Mouse (Mus musculus) forebrain, embryonic 11.5 days (tissue): ENCODE results near the gene Klk14. TPM values are rescaled to one million over a fixed set of nuclear protein-coding genes. Genes with fewer than 3 reads are reported as not detected.
"Not testable (repeated sequence)": the region's sequence is repeated elsewhere in the genome, so short reads cannot be mapped to it uniquely, and the experiment has no call there.

Source experiments
- ATAC-seq: fragments of 200-750 bp; cut with Nextera tagmentation; replicated peaks from 2 replicates; pipeline ENCODE4 v1.8.0; 2017; ENCODE audit warnings: moderate TSS enrichment; ENCODE audit not compliant: low FRiP score
- DNase-seq: peaks from one replicate; pipeline ENCODE4 v3.0.0-alpha.2; 2017; ENCODE audit warnings: low spot score
- H3K27ac ChIP-seq: fragments of 300-500 bp; sonication (generic); 2 replicates; pipeline ENCODE4 v1.5.1; 2014; ENCODE audit warnings: low read depth, low read length
- H3K27me3 ChIP-seq: fragments of 300-500 bp; sonication (generic); 2 replicates; pipeline ENCODE4 v1.6.1; 2014; ENCODE audit warnings: mild to moderate bottlenecking, low read length, mixed read lengths; ENCODE audit not compliant: control insufficient read depth, insufficient read depth
- H3K36me3 ChIP-seq: fragments of 300-500 bp; sonication (generic); 2 replicates; pipeline ENCODE4 v1.6.1; 2014; ENCODE audit warnings: mild to moderate bottlenecking, low read length, moderate library complexity, mixed read lengths; ENCODE audit not compliant: control insufficient read depth, insufficient read depth
- H3K4me1 ChIP-seq: fragments of 300-500 bp; sonication (generic); replicated peaks from 2 replicates; pipeline ENCODE4 v1.6.1; 2014; ENCODE audit warnings: low read length, mixed read lengths; ENCODE audit not compliant: control insufficient read depth, insufficient read depth
- H3K4me2 ChIP-seq: fragments of 300-500 bp; sonication (generic); 2 replicates; pipeline ENCODE4 v1.6.1; 2014; ENCODE audit warnings: low read depth, mild to moderate bottlenecking, low read length, moderate library complexity, mixed read lengths; ENCODE audit not compliant: severe bottlenecking
- H3K4me3 ChIP-seq: fragments of 300-500 bp; sonication (generic); 2 replicates; pipeline ENCODE4 v1.5.1; 2014; ENCODE audit warnings: low read depth, low read length
- H3K9ac ChIP-seq: fragments of 300-500 bp; sonication (generic); 2 replicates; pipeline ENCODE4 v1.6.1; 2014; ENCODE audit warnings: low read length
- H3K9me3 ChIP-seq: fragments of 300-500 bp; sonication (generic); 2 replicates; pipeline ENCODE4 v1.6.1; 2016; ENCODE audit warnings: low read length, mixed read lengths; ENCODE audit not compliant: control insufficient read depth
- WGBS: fragments of 180-500 bp; shearing (Covaris S2); extraction: QIAGEN DNeasy Blood & Tissue Kit; methylation state at CpG from one replicate; pipeline ENCODE4 v1.1.7; 2014; 5-methylcytosine and 5-hydroxymethylcytosine counted together
- polyA plus RNA-seq: library from polyadenylated mRNA; unstranded; fragments of >200 nt; fragmentation: Nextera tagmentation; extraction: Ambion mirVana; gene quantifications from 2 replicates; pipeline ENCODE4 v1.2.1, GENCODE M21; 2014

Klk14 gene
- not detected in 2 replicates for polyA plus RNA-seq

- no peaks in the 10 kb centered on the region for H3K36me3 ChIP-seq
- H3K9ac ChIP-seq, result no peak within 1 kb of the TSS
- no peak within 1 kb of the TSS for H3K4me3 ChIP-seq
- H3K27me3 ChIP-seq, result no peaks in the 10 kb centered on the region
- DNase-seq (no peak), ATAC-seq (no peak)
- H3K9me3 ChIP-seq, result no peaks in the 10 kb centered on the region
- H3K27ac ChIP-seq, result no peak within 1 kb of the TSS
- no peak within 1 kb of the TSS for H3K4me2 ChIP-seq
- no peaks in the 10 kb centered on the region for H3K4me1 ChIP-seq
Measured at GRCm38 (mm10) chr7:43690118-43690517, at the start of gene Klk14. Gene Klk14, plus strand, starts transcription at chr7:43690418.

- Histone ChIP-seq H3K36me3 (no peaks in the 10 kb centered on the region), H3K4me2 (no peak overlapping the region), H3K4me3 (no peak overlapping the region), H3K27ac (no peak overlapping the region), H3K4me1 (no peaks in the 10 kb centered on the region), H3K9ac (no peak overlapping the region), H3K9me3 (no peaks in the 10 kb centered on the region), H3K27me3 (no peaks in the 10 kb centered on the region)
- DNase-seq, result no peak
- WGBS, result 86% methylated on average over 5 of the region's 5 CpGs
- ATAC-seq, result no peak
Measured at GRCm38 (mm10) chr7:43642587-43642986, 47.6 kb upstream of the Klk14 start.

DNA sequence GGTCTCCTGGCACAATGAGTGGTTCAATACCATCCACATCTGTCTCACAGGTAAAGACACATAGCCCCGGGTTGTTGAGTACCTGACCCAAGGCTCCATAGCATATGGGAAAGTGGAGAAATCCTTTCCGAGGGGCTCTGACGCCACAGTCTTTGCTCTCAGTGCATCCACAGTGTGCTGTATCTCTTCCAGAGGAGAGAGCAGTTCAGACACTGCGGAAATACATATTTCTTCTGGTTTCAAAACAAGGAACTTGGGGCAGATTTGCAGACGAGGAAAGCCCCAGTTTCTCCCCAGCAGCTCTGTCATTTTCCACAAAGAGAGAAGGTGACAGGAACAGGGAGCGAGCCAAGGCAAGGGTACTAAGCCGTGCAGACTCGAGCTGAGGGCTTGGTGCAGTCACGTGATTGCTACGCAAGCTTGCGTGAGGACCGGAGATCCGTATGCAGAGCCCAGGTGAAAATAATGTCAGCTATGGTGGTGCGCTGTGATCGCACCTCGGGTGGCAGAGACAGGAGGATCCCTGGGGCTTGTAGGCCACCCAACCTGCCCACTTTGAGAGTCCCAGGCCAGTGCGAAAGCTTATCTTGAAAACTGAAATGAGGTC, 47.1 kb upstream of the Klk14 start:
- H3K36me3 ChIP-seq, result no peaks in the 10 kb centered on the region
- H3K27me3 ChIP-seq, result no peaks in the 10 kb centered on the region
- DNase-seq, result no peak
- no peak overlapping the region for H3K27ac ChIP-seq
- ATAC-seq, result no peak
- H3K9ac ChIP-seq, result no peak overlapping the region
- H3K9me3 ChIP-seq, result no peaks in the 10 kb centered on the region
- H3K4me2 ChIP-seq, result no peak overlapping the region
- 86% methylated on average over 17 of the region's 17 CpGs for WGBS
- H3K4me3 ChIP-seq, result no peak overlapping the region
- no peaks in the 10 kb centered on the region for H3K4me1 ChIP-seq

DNA sequence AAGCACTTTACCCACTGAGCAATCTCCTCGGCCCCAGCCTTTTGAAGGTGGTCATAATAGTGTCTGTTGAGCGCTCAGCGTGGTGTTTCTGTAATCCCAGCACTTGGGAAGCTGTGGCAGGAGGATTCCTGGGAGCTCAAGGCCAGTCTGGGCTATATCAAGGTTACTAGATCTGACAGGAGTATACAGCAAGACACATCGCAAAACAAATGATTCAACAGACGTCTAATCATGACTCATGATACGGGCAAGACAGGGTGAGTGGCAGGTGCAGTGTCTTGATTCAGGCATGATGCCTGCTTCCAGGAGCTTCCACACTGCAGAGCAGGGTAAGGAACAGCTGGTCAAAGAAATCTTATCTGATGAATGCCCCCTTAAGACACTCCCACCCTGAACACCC, 37.5 kb upstream of the Klk14 start:
- Histone ChIP-seq H3K4me2 (no peak overlapping the region), H3K9me3 (no peaks in the 10 kb centered on the region), H3K36me3 (no peaks in the 10 kb centered on the region), H3K9ac (no peak overlapping the region), H3K4me1 (no peaks in the 10 kb centered on the region), H3K27ac (no peak overlapping the region), H3K27me3 (no peaks in the 10 kb centered on the region), H3K4me3 (no peak overlapping the region)
- no peak for ATAC-seq
- WGBS, result 86% methylated on average over 6 of the region's 6 CpGs
- DNase-seq, result no peak

GRCm38 (mm10) chr7:43654519-43654918, 35.7 kb upstream of the Klk14 start:
- DNase-seq, result no peak
- Histone ChIP-seq H3K4me2 (no peak overlapping the region), H3K9ac (no peak overlapping the region), H3K9me3 (no peaks in the 10 kb centered on the region), H3K4me3 (no peak overlapping the region), H3K27ac (no peak overlapping the region), H3K27me3 (no peaks in the 10 kb centered on the region), H3K4me1 (no peaks in the 10 kb centered on the region), H3K36me3 (no peaks in the 10 kb centered on the region)
- WGBS, result 82% methylated on average over 3 of the region's 3 CpGs
- no peak for ATAC-seq

DNA sequence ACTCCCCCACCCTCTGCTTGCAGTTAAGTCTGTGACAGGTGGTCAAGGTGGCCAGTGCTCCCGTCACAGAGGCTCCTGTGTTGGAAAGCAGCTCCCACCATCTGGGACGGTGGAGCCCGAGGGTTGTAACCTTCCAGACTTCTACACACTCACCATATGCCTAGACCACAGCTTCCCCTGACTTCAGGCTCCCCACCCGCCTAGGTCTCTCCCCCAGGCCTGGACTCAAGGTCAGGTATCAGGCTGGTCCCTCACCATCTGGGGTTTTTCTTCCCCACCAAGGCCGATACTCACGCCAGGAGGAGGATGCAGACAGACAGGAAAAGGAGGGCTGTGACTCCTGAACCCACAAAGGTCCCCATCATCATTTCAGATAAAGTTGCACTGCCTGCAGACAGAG, 34.0 kb upstream of the Klk14 start:
- H3K4me3 ChIP-seq, result no peak overlapping the region
- H3K9ac ChIP-seq, result no peak overlapping the region
- H3K9me3 ChIP-seq, result no peaks in the 10 kb centered on the region
- no peak overlapping the region for H3K4me2 ChIP-seq
- H3K4me1 ChIP-seq, result no peaks in the 10 kb centered on the region
- ATAC-seq (no peak), DNase-seq (no peak)
- no peaks in the 10 kb centered on the region for H3K36me3 ChIP-seq
- H3K27me3 ChIP-seq, result no peaks in the 10 kb centered on the region
- H3K27ac ChIP-seq, result no peak overlapping the region
- WGBS, result 74% methylated on average over 6 of the region's 6 CpGs

DNA sequence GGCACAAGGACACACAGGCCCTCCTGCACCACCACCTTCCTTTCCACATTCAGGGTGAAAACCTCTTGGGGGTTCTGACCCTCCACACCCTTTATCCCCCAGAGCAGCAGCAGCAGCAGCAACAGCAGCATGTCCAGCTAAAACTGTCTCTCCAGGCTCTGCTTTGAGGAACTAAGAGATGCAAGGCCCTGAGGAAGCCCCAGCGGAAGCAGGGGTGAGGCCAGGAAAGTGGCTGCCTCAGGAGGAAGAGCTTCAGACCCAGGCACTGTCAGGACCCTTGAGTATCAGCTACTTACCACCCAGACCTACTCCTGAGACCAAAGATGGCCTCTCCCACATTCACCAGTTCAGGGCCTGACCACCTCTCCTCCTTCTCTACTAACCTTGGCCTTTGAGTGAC, 30.2 kb upstream of the Klk14 start, which contains the start of gene Siglece:
TSS of gene Siglece (minus strand) at position 160 of the 400 bp plus-strand sequence.
- Histone ChIP-seq H3K4me1 (no peaks in the 10 kb centered on the region), H3K27me3 (no peaks in the 10 kb centered on the region), H3K9me3 (no peaks in the 10 kb centered on the region), H3K4me3 (no peak within 1 kb of the TSS), H3K9ac (no peak within 1 kb of the TSS), H3K36me3 (no peaks in the 10 kb centered on the region), H3K27ac (no peak within 1 kb of the TSS), H3K4me2 (no peak within 1 kb of the TSS)
- no peak for ATAC-seq
- 61% methylated on average over 1 of the region's 1 CpGs for WGBS
- no peak for DNase-seq

- no peaks in the 10 kb centered on the region for H3K27me3 ChIP-seq
- WGBS, result 95% methylated on average over 1 of the region's 1 CpGs
- no peaks in the 10 kb centered on the region for H3K4me1 ChIP-seq
- H3K9me3 ChIP-seq, result no peaks in the 10 kb centered on the region
- no peak overlapping the region for H3K9ac ChIP-seq
- no peak overlapping the region for H3K27ac ChIP-seq
- no peak overlapping the region for H3K4me2 ChIP-seq
- ATAC-seq (no peak), DNase-seq (no peak)
- H3K36me3 ChIP-seq, result no peaks in the 10 kb centered on the region
- H3K4me3 ChIP-seq, result no peak overlapping the region
Measured at GRCm38 (mm10) chr7:43662804-43663203, 27.4 kb upstream of the Klk14 start.

GRCm38 (mm10) chr7:43667221-43667620, 23.0 kb upstream of the Klk14 start:
- H3K36me3 ChIP-seq, H3K4me2 ChIP-seq, H3K9ac ChIP-seq, H3K4me1 ChIP-seq, H3K27me3 ChIP-seq, ATAC-seq, H3K9me3 ChIP-seq, H3K4me3 ChIP-seq, H3K27ac ChIP-seq, DNase-seq: not testable (repeated sequence)
- 95% methylated on average over 4 of the region's 4 CpGs for WGBS
